Mouse (Mus musculus) cerebellum, adult 2 months (tissue): ENCODE measurements at regions not wholly inside any gene's neighbourhood (a gene's known extent, or its start where the extent isn't known, plus 50 kb on each side); places are given as distances from the start of the nearest gene placed in this dataset.

ENCODE experiments used
- CTCF ChIP-seq: fragments of 200-500 bp; IDR thresholded peaks from 2 replicates; pipeline ENCODE4 v1.5.1; 2011; ENCODE audit warnings: low read depth, mild to moderate bottlenecking, control low read depth, low read length, moderate library complexity, borderline replicate concordance; ENCODE audit not compliant: insufficient read depth
- POLR2A ChIP-seq: fragments of 200-500 bp; IDR thresholded peaks from 2 replicates; pipeline ENCODE4 v1.6.1; 2011; ENCODE audit warnings: low read length, control low read depth, borderline replicate concordance; ENCODE audit not compliant: insufficient read depth

- TF ChIP-seq POLR2A (no peak), CTCF (no peak)
Observed at GRCm38 (mm10) chr5:118361133-118361852, 116.3 kb downstream of the 2410131K14Rik start.
